Mouse (Mus musculus) right cerebral cortex, adult 18-20 months (tissue): ENCODE measurements at regions not wholly inside any gene's neighbourhood (a gene's known extent, or its start where the extent isn't known, plus 50 kb on each side); places are given as distances from the start of the nearest gene placed in this dataset.

Experiments
- DNase-seq: peaks from one replicate; pipeline ENCODE4 v3.0.0; 2022; ENCODE audit warnings: mixed read lengths

- no peak for DNase-seq
Observed at GRCm38 (mm10) chr5:111601711-111602521, 131.8 kb upstream of the Gm26897 start.

GRCm38 (mm10) chr5:111613687-111614086 lies 120.0 kb upstream of the Gm26897 start:
- no peak for DNase-seq

GRCm38 (mm10) chr5:111619974-111620373 lies 113.8 kb upstream of the Gm26897 start:
- no peak for DNase-seq

- no peak for DNase-seq
Observed at GRCm38 (mm10) chr5:111620626-111621025, 113.1 kb upstream of the Gm26897 start.

GRCm38 (mm10) chr5:111622481-111622880 lies 111.2 kb upstream of the Gm26897 start:
- DNase-seq: no peak

GRCm38 (mm10) chr5:111626273-111626798 lies 107.4 kb upstream of the Gm26897 start:
- no peak for DNase-seq

GRCm38 (mm10) chr5:111630313-111630844 lies 103.3 kb upstream of the Gm26897 start:
- no peak for DNase-seq

GRCm38 (mm10) chr5:111631572-111632161 lies 102.1 kb upstream of the Gm26897 start:
- no peak for DNase-seq

- DNase-seq: no peak
Observed at GRCm38 (mm10) chr5:111635092-111635491, 98.6 kb upstream of the Gm26897 start.

- no peak for DNase-seq
Observed at GRCm38 (mm10) chr5:111636969-111637368, 96.8 kb upstream of the Gm26897 start.

- no peak for DNase-seq
Observed at GRCm38 (mm10) chr5:111638306-111638705, 95.4 kb upstream of the Gm26897 start.

GRCm38 (mm10) chr5:111639476-111640287 lies 94.0 kb upstream of the Gm26897 start:
- no peak for DNase-seq

- DNase-seq: no peak
Observed at GRCm38 (mm10) chr5:111640976-111641375, 92.7 kb upstream of the Gm26897 start.

GRCm38 (mm10) chr5:111641685-111642084 lies 92.0 kb upstream of the Gm26897 start:
- no peak for DNase-seq

GRCm38 (mm10) chr5:111644142-111644541 lies 89.6 kb upstream of the Gm26897 start:
- no peak for DNase-seq

GRCm38 (mm10) chr5:111644788-111645187 lies 88.9 kb upstream of the Gm26897 start:
- no peak for DNase-seq

- no peak for DNase-seq
Observed at GRCm38 (mm10) chr5:111647686-111648200, 86.0 kb upstream of the Gm26897 start.

- DNase-seq: no peak
Observed at GRCm38 (mm10) chr5:111648481-111648880, 85.2 kb upstream of the Gm26897 start.

GRCm38 (mm10) chr5:111649012-111649411 lies 84.7 kb upstream of the Gm26897 start:
- DNase-seq: peak; percentile 78

GRCm38 (mm10) chr5:111652472-111652871 lies 81.3 kb upstream of the Gm26897 start:
- no peak for DNase-seq

- DNase-seq: no peak
Observed at GRCm38 (mm10) chr5:111656436-111656835, 77.3 kb upstream of the Gm26897 start.

- DNase-seq: no peak
Observed at GRCm38 (mm10) chr5:111657759-111658429, 75.8 kb upstream of the Gm26897 start.
